Comparison of ENCODE assay signal across 27 mouse cellular contexts in genomic region chr10:41535991-41536390, GRCm38 (mm10). TPM values are rescaled to one million over a fixed set of nuclear protein-coding genes. Genes with fewer than 3 reads are reported as not detected.
"Had no signal": no experiment of that assay in that cellular context is flagged by ENCODE, and none has a peak within 500 bp of the region (broad histone marks: within the 10 kb centered on the region; RNA-seq: fewer than 3 reads in every experiment).

No protein-coding gene starts in this region.

- H3K4me3 ChIP-seq: heart, embryonic 12.5 days; hindbrain, embryonic 13.5 days; hindbrain, embryonic 15.5 days; kidney, embryonic 15.5 days; limb, embryonic 10.5 days; limb, embryonic 12.5 days; liver, embryonic 13.5 days; liver, embryonic 15.5 days had no signal

- H3K9ac ChIP-seq: heart, embryonic 12.5 days; hindbrain, embryonic 13.5 days; hindbrain, embryonic 15.5 days; kidney, embryonic 15.5 days; limb, embryonic 12.5 days; liver, embryonic 13.5 days; liver, embryonic 15.5 days had no signal

- H3K4me2 ChIP-seq: heart, embryonic 12.5 days; hindbrain, embryonic 13.5 days; hindbrain, embryonic 15.5 days; kidney, embryonic 15.5 days; limb, embryonic 12.5 days; liver, embryonic 11.5 days; liver, embryonic 13.5 days; liver, embryonic 15.5 days had no signal

- DNase-seq: gastrocnemius, postnatal 14 days; gastrocnemius, postnatal 36 days; heart, adult 18-20 months; heart, postnatal 14 days; heart, postnatal 36 days; kidney, adult 11 months; kidney, adult 2 months; kidney, adult 9 months; kidney, postnatal 14 days; kidney, postnatal 36 days; layer of hippocampus, adult 9-11 months; layer of hippocampus, postnatal 36 days; liver; liver, embryonic 13.5 days had no signal

- H3K9me3 ChIP-seq: heart, embryonic 12.5 days; hindbrain, embryonic 13.5 days; hindbrain, embryonic 15.5 days; kidney, embryonic 15.5 days; limb, embryonic 10.5 days; limb, embryonic 12.5 days; liver, embryonic 13.5 days; liver, embryonic 15.5 days had no signal

- H3K27me3 ChIP-seq: heart, embryonic 12.5 days; hindbrain, embryonic 13.5 days; hindbrain, embryonic 15.5 days; kidney, embryonic 15.5 days; limb, embryonic 12.5 days; liver, embryonic 13.5 days; liver, embryonic 15.5 days had no signal

- H3K4me1 ChIP-seq: heart, embryonic 12.5 days; hindbrain, embryonic 13.5 days; hindbrain, embryonic 15.5 days; kidney, embryonic 15.5 days; limb, embryonic 10.5 days; limb, embryonic 12.5 days; liver, embryonic 13.5 days; liver, embryonic 15.5 days had no signal

- ATAC-seq: hindbrain, postnatal 0 days; intestine, embryonic 16.5 days had no signal

- H3K27ac ChIP-seq: hindbrain, embryonic 13.5 days; hindbrain, embryonic 15.5 days; hindbrain, postnatal 0 days; kidney, embryonic 15.5 days; kidney, postnatal 0 days; limb, embryonic 10.5 days; limb, embryonic 12.5 days; liver, embryonic 13.5 days; liver, embryonic 15.5 days had no signal

RNA-seq across cellular contexts. Expression of gene Ppil6, which starts 45.8 kb away (rescaled TPM):
- total RNA-seq: gastrocnemius, adult 18-20 months; gastrocnemius, adult 8-10 months; gastrocnemius, postnatal 14 days; gastrocnemius, postnatal 36 days had no signal
- polyA plus RNA-seq: liver, embryonic 13.5 days had no signal
